Mouse (Mus musculus): ENCODE results near the gene Myom1. TPM values are rescaled to one million over a fixed set of nuclear protein-coding genes. Genes with fewer than 3 reads are reported as not detected.

Myom1 gene
- total and polyA plus RNA-seq, 2 experiments from 2014 or later = 0.60 to 1.2 TPM

DNA sequence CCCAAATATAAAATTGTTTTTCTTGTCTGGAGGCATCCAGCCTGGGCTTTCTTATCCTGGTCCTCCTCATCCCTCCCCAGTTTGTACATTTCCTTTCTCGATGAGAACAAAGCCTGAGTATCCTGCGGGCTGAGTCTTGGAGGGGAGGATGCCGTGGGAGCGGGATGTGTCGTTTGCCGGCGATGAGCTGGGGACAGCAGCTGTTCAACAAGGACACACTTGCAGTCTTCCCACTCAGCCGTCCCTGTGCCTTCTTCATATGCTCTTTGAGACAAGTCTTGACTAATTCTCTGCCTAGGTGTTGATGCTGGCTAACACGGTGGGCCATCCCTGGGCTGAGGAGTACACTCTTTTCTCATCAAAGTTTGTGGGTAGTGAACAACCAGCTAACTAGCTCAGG, 166.4 kb downstream of the Myom1 start:
- Histone ChIP-seq H3K9me3 (ENCODE audit: low read length) (no peaks in the 10 kb centered on the region), H3K36me3 (ENCODE audit: insufficient read depth, low read length) (no peaks in the 10 kb centered on the region), H3K9ac (replicated peaks; ENCODE audit: low read length, poor library complexity, severe bottlenecking) (no peak overlapping the region), H3K4me3 (ENCODE audit: low read depth, low read length) (no peak overlapping the region), H3K27ac (ENCODE audit: low read depth, low read length) (no peak overlapping the region), H3K4me1 (ENCODE audit: insufficient read depth, low read length) (no peaks in the 10 kb centered on the region), H3K27me3 (ENCODE audit: insufficient read depth, low read length) (no peaks in the 10 kb centered on the region), H3K4me2 (ENCODE audit: low read depth, low read length, poor library complexity, severe bottlenecking) (no peak overlapping the region)
- ATAC-seq (ENCODE audit: low FRiP score) (no peak), DNase-seq (ENCODE audit: low spot score) (no peak)
- TF ChIP-seq CTCF (IDR thresholded peaks at IDR 0.05) = no peak
- 67% methylated on average over 9 of the region's 9 CpGs for WGBS

DNA sequence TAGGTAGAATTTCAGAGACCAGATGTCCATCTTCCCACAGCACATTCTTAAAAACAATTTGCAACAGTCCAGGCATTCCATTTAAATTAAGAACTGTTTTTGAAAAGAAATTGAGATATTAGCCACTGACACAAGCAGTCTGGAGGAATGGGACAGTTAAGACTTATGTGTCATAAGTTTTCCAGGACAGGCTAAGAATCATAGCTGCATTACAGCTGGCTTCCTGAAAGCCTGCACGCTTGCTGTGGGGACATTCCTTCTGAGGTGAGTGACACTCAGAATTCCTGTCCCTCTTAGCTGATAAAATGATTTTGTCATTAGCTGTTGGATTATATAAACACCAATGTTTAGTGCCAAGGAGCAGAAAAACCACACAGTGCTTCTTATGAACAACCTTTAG, 167.2 kb downstream of the Myom1 start:
- no peaks in the 10 kb centered on the region for H3K9me3 ChIP-seq (ENCODE audit: low read length)
- no peak overlapping the region for H3K9ac ChIP-seq (replicated peaks; ENCODE audit: low read length, poor library complexity, severe bottlenecking)
- H3K4me1 ChIP-seq (ENCODE audit: insufficient read depth, low read length) = no peaks in the 10 kb centered on the region
- no peaks in the 10 kb centered on the region for H3K27me3 ChIP-seq (ENCODE audit: insufficient read depth, low read length)
- H3K4me3 ChIP-seq (ENCODE audit: low read depth, low read length) = no peak overlapping the region
- no peak overlapping the region for H3K4me2 ChIP-seq (ENCODE audit: low read depth, low read length, poor library complexity, severe bottlenecking)
- DNase-seq (ENCODE audit: low spot score) = no peak
- WGBS = 88% methylated on average over 1 of the region's 1 CpGs
- no peak overlapping the region for H3K27ac ChIP-seq (ENCODE audit: low read depth, low read length)
- no peak for TF ChIP-seq CTCF (IDR thresholded peaks at IDR 0.05)
- no peak for ATAC-seq (ENCODE audit: low FRiP score)
- H3K36me3 ChIP-seq (ENCODE audit: insufficient read depth, low read length) = no peaks in the 10 kb centered on the region

DNA sequence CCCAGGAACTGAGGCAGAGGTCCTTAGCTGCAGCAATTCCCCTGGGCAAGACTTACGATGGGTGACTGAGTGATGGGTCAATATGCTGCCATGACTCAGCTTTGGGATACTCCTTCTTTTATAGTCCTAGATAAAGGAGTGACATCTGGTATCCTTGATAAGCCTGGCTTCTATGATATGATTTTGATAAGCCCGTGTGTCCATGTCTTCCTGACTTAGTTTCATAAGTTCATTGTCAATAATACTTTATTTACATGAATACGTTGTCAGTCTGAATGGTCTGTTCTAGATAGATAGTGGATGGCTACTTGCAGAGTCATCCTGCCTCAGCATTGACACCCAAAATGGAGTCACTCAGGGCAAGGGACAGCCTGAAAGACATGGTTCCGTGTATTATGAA, 168.7 kb downstream of the Myom1 start:
- Histone ChIP-seq H3K4me3 (ENCODE audit: low read depth, low read length) (no peak overlapping the region), H3K27me3 (ENCODE audit: insufficient read depth, low read length) (no peaks in the 10 kb centered on the region), H3K4me2 (ENCODE audit: low read depth, low read length, poor library complexity, severe bottlenecking) (no peak overlapping the region), H3K27ac (ENCODE audit: low read depth, low read length) (no peak overlapping the region), H3K9ac (replicated peaks; ENCODE audit: low read length, poor library complexity, severe bottlenecking) (no peak overlapping the region), H3K4me1 (ENCODE audit: insufficient read depth, low read length) (no peaks in the 10 kb centered on the region), H3K9me3 (ENCODE audit: low read length) (no peaks in the 10 kb centered on the region), H3K36me3 (ENCODE audit: insufficient read depth, low read length) (no peaks in the 10 kb centered on the region)
- 85% methylated on average over 4 of the region's 4 CpGs for WGBS
- no peak for TF ChIP-seq CTCF (IDR thresholded peaks at IDR 0.05)
- DNase-seq (ENCODE audit: low spot score) (no peak), ATAC-seq (ENCODE audit: low FRiP score) (no peak)

Other genes with a start within 250 kb of the Myom1 start
- gene Tgif1, start 149.1 kb upstream of the Myom1 start, total RNA-seq (2014; rRNA removed) = 5.6 and 5.8 TPM in 2 replicates
- 3.8 and 4.2 TPM in 2 replicates for gene Tgif1, start 149.1 kb upstream of the Myom1 start, polyA plus RNA-seq (2015; fragmentation: Nextera tagmentation; extraction: Ambion mirVana)
- 39.9 and 40.9 TPM in 2 replicates for gene Myl12a, start 245 bp downstream of the Myom1 start, total RNA-seq (2014; rRNA removed)
- 65.3 and 65.7 TPM in 2 replicates for gene Myl12a, start 245 bp downstream of the Myom1 start, polyA plus RNA-seq (2015; fragmentation: Nextera tagmentation; extraction: Ambion mirVana)
- gene Lpin2, start 179.9 kb downstream of the Myom1 start, total RNA-seq (2014; rRNA removed) = 53.4 and 61.7 TPM in 2 replicates
- gene Lpin2, start 179.9 kb downstream of the Myom1 start, polyA plus RNA-seq (2015; fragmentation: Nextera tagmentation; extraction: Ambion mirVana) = 33.0 and 39.1 TPM in 2 replicates

Data from midbrain, postnatal 0 days (tissue).